Mouse (Mus musculus): Measurements from ENCODE around the gene Eci2. TPM values are rescaled to one million over a fixed set of nuclear protein-coding genes. Genes with fewer than 3 reads are reported as not detected.
A peak's percentile ranks its signal among the peaks of the same experiment; 100 is the strongest.

Gene Eci2
- polyA plus RNA-seq (2014; fragmentation: Nextera tagmentation; extraction: Ambion mirVana), result 96.4 and 110 TPM in 2 replicates

- ATAC-seq (ENCODE audit: low read depth), result no peak
- 9% methylated on average over 6 of the region's 6 CpGs for WGBS
- Histone ChIP-seq H3K4me2 (ENCODE audit: low read depth, low read length) (no peak within 1 kb of the TSS), H3K9ac (replicated peaks; ENCODE audit: low read depth, low read length) (no peak within 1 kb of the TSS), H3K36me3 (ENCODE audit: control insufficient read depth, insufficient read depth, low read length) (no peaks in the 10 kb centered on the region), H3K27me3 (ENCODE audit: control insufficient read depth, insufficient read depth, low read length) (no peaks in the 10 kb centered on the region), H3K4me1 (ENCODE audit: control insufficient read depth, insufficient read depth, low read length) (no peaks in the 10 kb centered on the region), H3K9me3 (ENCODE audit: control insufficient read depth, low read length) (no peaks in the 10 kb centered on the region), H3K27ac (ENCODE audit: low read depth, low read length) (no peak within 1 kb of the TSS), H3K4me3 (ENCODE audit: low read depth, low read length) (no peak within 1 kb of the TSS)
Measured at GRCm38 (mm10) chr13:35026879-35027278, at the start of gene Eci2. TSS of gene Eci2 (minus strand) at chr13:35027096.

GRCm38 (mm10) chr13:35074862-35075261 lies 48.0 kb upstream of the Eci2 start:
- no peak overlapping the region for H3K4me3 ChIP-seq (ENCODE audit: low read depth, low read length)
- no peak overlapping the region for H3K9ac ChIP-seq (replicated peaks; ENCODE audit: low read depth, low read length)
- no peaks in the 10 kb centered on the region for H3K27me3 ChIP-seq (ENCODE audit: control insufficient read depth, insufficient read depth, low read length)
- 63% methylated on average over 1 of the region's 1 CpGs for WGBS
- no peaks in the 10 kb centered on the region for H3K4me1 ChIP-seq (ENCODE audit: control insufficient read depth, insufficient read depth, low read length)
- ATAC-seq (ENCODE audit: low read depth), result no peak
- no peak overlapping the region for H3K27ac ChIP-seq (ENCODE audit: low read depth, low read length)
- no peak overlapping the region for H3K4me2 ChIP-seq (ENCODE audit: low read depth, low read length)
- no peaks in the 10 kb centered on the region for H3K36me3 ChIP-seq (ENCODE audit: control insufficient read depth, insufficient read depth, low read length)
- H3K9me3 ChIP-seq (ENCODE audit: control insufficient read depth, low read length), result no peaks in the 10 kb centered on the region

GRCm38 (mm10) chr13:35070485-35071472 lies 43.9 kb upstream of the Eci2 start:
- Histone ChIP-seq H3K27ac (ENCODE audit: low read depth, low read length) (no peak overlapping the region), H3K9ac (replicated peaks; ENCODE audit: low read depth, low read length) (no peak overlapping the region), H3K9me3 (ENCODE audit: control insufficient read depth, low read length) (no peaks in the 10 kb centered on the region), H3K4me2 (ENCODE audit: low read depth, low read length) (no peak overlapping the region), H3K36me3 (ENCODE audit: control insufficient read depth, insufficient read depth, low read length) (no peaks in the 10 kb centered on the region), H3K4me3 (ENCODE audit: low read depth, low read length) (no peak overlapping the region), H3K4me1 (ENCODE audit: control insufficient read depth, insufficient read depth, low read length) (no peaks in the 10 kb centered on the region), H3K27me3 (ENCODE audit: control insufficient read depth, insufficient read depth, low read length) (no peaks in the 10 kb centered on the region)
- ATAC-seq (ENCODE audit: low read depth), result peak; percentile 49; the same call in 1 of the 2 replicates
- WGBS, result 51% methylated on average over 9 of the region's 9 CpGs

- Histone ChIP-seq H3K27ac (ENCODE audit: low read depth, low read length) (no peak overlapping the region), H3K9me3 (ENCODE audit: control insufficient read depth, low read length) (no peaks in the 10 kb centered on the region), H3K4me2 (ENCODE audit: low read depth, low read length) (no peak overlapping the region), H3K4me3 (ENCODE audit: low read depth, low read length) (no peak overlapping the region), H3K27me3 (ENCODE audit: control insufficient read depth, insufficient read depth, low read length) (no peaks in the 10 kb centered on the region), H3K4me1 (ENCODE audit: control insufficient read depth, insufficient read depth, low read length) (no peaks in the 10 kb centered on the region), H3K9ac (replicated peaks; ENCODE audit: low read depth, low read length) (no peak overlapping the region), H3K36me3 (ENCODE audit: control insufficient read depth, insufficient read depth, low read length) (no peaks in the 10 kb centered on the region)
- 69% methylated on average over 2 of the region's 2 CpGs for WGBS
- no peak for ATAC-seq (ENCODE audit: low read depth)
Measured at GRCm38 (mm10) chr13:35067084-35067483, 40.2 kb upstream of the Eci2 start.

- ATAC-seq (ENCODE audit: low read depth), result no peak
- no peak overlapping the region for H3K4me3 ChIP-seq (ENCODE audit: low read depth, low read length)
- no peak overlapping the region for H3K27ac ChIP-seq (ENCODE audit: low read depth, low read length)
- no peaks in the 10 kb centered on the region for H3K4me1 ChIP-seq (ENCODE audit: control insufficient read depth, insufficient read depth, low read length)
- no peaks in the 10 kb centered on the region for H3K9me3 ChIP-seq (ENCODE audit: control insufficient read depth, low read length)
- 30% methylated on average over 2 of the region's 2 CpGs for WGBS
- H3K36me3 ChIP-seq (ENCODE audit: control insufficient read depth, insufficient read depth, low read length), result no peaks in the 10 kb centered on the region
- no peak overlapping the region for H3K9ac ChIP-seq (replicated peaks; ENCODE audit: low read depth, low read length)
- no peak overlapping the region for H3K4me2 ChIP-seq (ENCODE audit: low read depth, low read length)
- H3K27me3 ChIP-seq (ENCODE audit: control insufficient read depth, insufficient read depth, low read length), result no peaks in the 10 kb centered on the region
Measured at GRCm38 (mm10) chr13:35066033-35066432, 39.1 kb upstream of the Eci2 start.

- Histone ChIP-seq H3K9ac (replicated peaks; ENCODE audit: low read depth, low read length) (no peak overlapping the region), H3K36me3 (ENCODE audit: control insufficient read depth, insufficient read depth, low read length) (no peaks in the 10 kb centered on the region), H3K27ac (ENCODE audit: low read depth, low read length) (no peak overlapping the region), H3K4me2 (ENCODE audit: low read depth, low read length) (no peak overlapping the region), H3K4me1 (ENCODE audit: control insufficient read depth, insufficient read depth, low read length) (no peaks in the 10 kb centered on the region), H3K9me3 (ENCODE audit: control insufficient read depth, low read length) (no peaks in the 10 kb centered on the region), H3K4me3 (ENCODE audit: low read depth, low read length) (no peak overlapping the region), H3K27me3 (ENCODE audit: control insufficient read depth, insufficient read depth, low read length) (no peaks in the 10 kb centered on the region)
- ATAC-seq (ENCODE audit: low read depth), result no peak
- 73% methylated on average over 4 of the region's 4 CpGs for WGBS
Measured at GRCm38 (mm10) chr13:35064381-35064780, 37.5 kb upstream of the Eci2 start.

- H3K4me3 ChIP-seq (ENCODE audit: low read depth, low read length), result no peak overlapping the region
- no peak overlapping the region for H3K9ac ChIP-seq (replicated peaks; ENCODE audit: low read depth, low read length)
- H3K27ac ChIP-seq (ENCODE audit: low read depth, low read length), result no peak overlapping the region
- H3K9me3 ChIP-seq (ENCODE audit: control insufficient read depth, low read length), result no peaks in the 10 kb centered on the region
- H3K36me3 ChIP-seq (ENCODE audit: control insufficient read depth, insufficient read depth, low read length), result no peaks in the 10 kb centered on the region
- H3K27me3 ChIP-seq (ENCODE audit: control insufficient read depth, insufficient read depth, low read length), result no peaks in the 10 kb centered on the region
- 14% methylated on average over 5 of the region's 5 CpGs for WGBS
- no peak for ATAC-seq (ENCODE audit: low read depth)
- H3K4me1 ChIP-seq (ENCODE audit: control insufficient read depth, insufficient read depth, low read length), result no peaks in the 10 kb centered on the region
- H3K4me2 ChIP-seq (ENCODE audit: low read depth, low read length), result no peak overlapping the region
Measured at GRCm38 (mm10) chr13:35058145-35058544, 31.2 kb upstream of the Eci2 start.

GRCm38 (mm10) chr13:35036486-35036885 lies 9.6 kb upstream of the Eci2 start:
- H3K4me3 ChIP-seq (ENCODE audit: low read depth, low read length), result no peak overlapping the region
- no peak overlapping the region for H3K4me2 ChIP-seq (ENCODE audit: low read depth, low read length)
- no peaks in the 10 kb centered on the region for H3K4me1 ChIP-seq (ENCODE audit: control insufficient read depth, insufficient read depth, low read length)
- H3K9ac ChIP-seq (replicated peaks; ENCODE audit: low read depth, low read length), result no peak overlapping the region
- no peak for ATAC-seq (ENCODE audit: low read depth)
- no peak overlapping the region for H3K27ac ChIP-seq (ENCODE audit: low read depth, low read length)
- H3K36me3 ChIP-seq (ENCODE audit: control insufficient read depth, insufficient read depth, low read length), result no peaks in the 10 kb centered on the region
- no peaks in the 10 kb centered on the region for H3K27me3 ChIP-seq (ENCODE audit: control insufficient read depth, insufficient read depth, low read length)
- H3K9me3 ChIP-seq (ENCODE audit: control insufficient read depth, low read length), result no peaks in the 10 kb centered on the region
- WGBS, result 55% methylated on average over 5 of the region's 5 CpGs

GRCm38 (mm10) chr13:35035731-35036130 lies 8.8 kb upstream of the Eci2 start:
- no peak for ATAC-seq (ENCODE audit: low read depth)
- H3K27me3 ChIP-seq (ENCODE audit: control insufficient read depth, insufficient read depth, low read length), result no peaks in the 10 kb centered on the region
- H3K27ac ChIP-seq (ENCODE audit: low read depth, low read length), result no peak overlapping the region
- no peak overlapping the region for H3K9ac ChIP-seq (replicated peaks; ENCODE audit: low read depth, low read length)
- no peaks in the 10 kb centered on the region for H3K9me3 ChIP-seq (ENCODE audit: control insufficient read depth, low read length)
- no peaks in the 10 kb centered on the region for H3K36me3 ChIP-seq (ENCODE audit: control insufficient read depth, insufficient read depth, low read length)
- no peak overlapping the region for H3K4me3 ChIP-seq (ENCODE audit: low read depth, low read length)
- H3K4me2 ChIP-seq (ENCODE audit: low read depth, low read length), result no peak overlapping the region
- no peaks in the 10 kb centered on the region for H3K4me1 ChIP-seq (ENCODE audit: control insufficient read depth, insufficient read depth, low read length)
- WGBS, result 80% methylated on average over 4 of the region's 4 CpGs

Data from neural tube, embryonic 14.5 days (tissue).